Mouse (Mus musculus) neural tube, embryonic 10.5 days (tissue): ENCODE measurements around the gene Cnot6.

Source experiments
- DNase-seq: peaks from one replicate; pipeline ENCODE4 v3.0.0-alpha.2; 2017; ENCODE audit warnings: low spot score; ENCODE audit errors: extremely low spot score

Cnot6 gene

GRCm38 (mm10) chr11:49712555-49713335 lies at the start of gene Cnot6:
TSS of gene Cnot6 (minus strand) at chr11:49712723.
- DNase-seq = peak; percentile 99

DNA sequence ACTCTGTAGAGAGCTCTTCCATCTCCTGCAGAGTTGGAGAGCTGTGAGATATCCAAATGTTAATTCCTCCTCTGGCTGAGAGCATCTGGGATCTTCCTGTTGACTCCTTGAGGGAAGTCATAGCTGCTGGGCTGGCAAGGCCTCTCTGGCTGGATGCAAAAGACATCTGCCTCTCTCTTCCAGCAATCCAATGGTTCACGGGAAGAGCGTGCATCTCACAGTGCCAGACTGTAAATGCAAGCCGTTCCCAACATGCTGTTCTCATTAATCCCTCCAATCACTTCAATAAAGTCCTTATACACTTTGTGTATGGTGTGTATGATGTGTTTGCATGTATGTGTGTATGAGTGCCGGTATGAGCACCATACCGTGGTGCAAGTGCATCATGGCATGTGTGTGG lies 48.6 kb upstream of the Cnot6 start:
- DNase-seq = no peak

GRCm38 (mm10) chr11:49758096-49758495 lies 45.6 kb upstream of the Cnot6 start:
- DNase-seq = no peak

- peak; percentile 15 for DNase-seq
These were observed 42.6 kb upstream of the Cnot6 start for GRCm38 (mm10) chr11:49754958-49755665.

DNA sequence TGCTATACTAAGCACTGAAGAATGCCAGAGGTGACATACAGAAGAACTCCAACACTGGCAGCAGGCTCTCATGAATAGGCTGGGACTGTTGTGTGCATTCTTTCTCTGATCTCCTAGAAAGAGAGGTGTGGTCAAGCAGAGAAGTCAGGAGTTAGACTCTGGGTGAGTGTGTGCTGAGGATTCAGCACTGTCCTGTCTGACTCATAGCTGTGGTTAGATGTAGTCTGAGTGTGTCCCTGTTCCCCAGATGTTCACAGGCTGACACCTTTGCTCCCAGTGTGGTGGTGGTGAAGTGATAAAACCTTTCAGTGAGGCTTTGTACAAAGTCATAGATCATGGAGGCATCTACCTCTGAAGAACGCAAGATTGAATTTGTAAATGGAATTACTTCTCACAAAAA lies 34.2 kb upstream of the Cnot6 start:
- DNase-seq = no peak

GRCm38 (mm10) chr11:49745839-49746238 lies 33.3 kb upstream of the Cnot6 start:
- no peak for DNase-seq

- no peak for DNase-seq
These were observed 32.5 kb upstream of the Cnot6 start for GRCm38 (mm10) chr11:49744981-49745380.

GRCm38 (mm10) chr11:49743634-49744033 lies 31.1 kb upstream of the Cnot6 start:
- DNase-seq = no peak

GRCm38 (mm10) chr11:49742248-49742647 lies 29.7 kb upstream of the Cnot6 start:
- no peak for DNase-seq

DNA sequence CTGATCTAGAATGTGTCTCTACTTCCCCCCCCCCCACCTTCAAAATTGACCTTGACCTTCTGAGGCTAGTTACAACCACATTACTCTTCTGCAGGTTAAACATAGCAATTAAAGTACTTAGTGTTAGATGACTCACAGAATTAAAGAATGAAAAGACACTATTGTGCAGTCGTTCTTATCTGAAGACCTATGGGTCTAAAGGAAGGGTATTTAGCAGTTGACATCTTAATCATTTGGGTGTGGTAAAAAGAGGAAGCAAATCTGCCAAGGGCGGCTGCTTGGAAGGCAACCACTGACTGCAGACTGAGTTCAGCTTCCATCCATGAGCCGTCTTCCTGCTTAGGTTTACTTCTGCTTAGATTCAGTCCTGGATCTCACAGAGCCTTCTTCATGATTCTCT lies 27.3 kb upstream of the Cnot6 start:
- no peak for DNase-seq

- DNase-seq = no peak
These were observed 26.3 kb upstream of the Cnot6 start for GRCm38 (mm10) chr11:49738659-49739406.

DNA sequence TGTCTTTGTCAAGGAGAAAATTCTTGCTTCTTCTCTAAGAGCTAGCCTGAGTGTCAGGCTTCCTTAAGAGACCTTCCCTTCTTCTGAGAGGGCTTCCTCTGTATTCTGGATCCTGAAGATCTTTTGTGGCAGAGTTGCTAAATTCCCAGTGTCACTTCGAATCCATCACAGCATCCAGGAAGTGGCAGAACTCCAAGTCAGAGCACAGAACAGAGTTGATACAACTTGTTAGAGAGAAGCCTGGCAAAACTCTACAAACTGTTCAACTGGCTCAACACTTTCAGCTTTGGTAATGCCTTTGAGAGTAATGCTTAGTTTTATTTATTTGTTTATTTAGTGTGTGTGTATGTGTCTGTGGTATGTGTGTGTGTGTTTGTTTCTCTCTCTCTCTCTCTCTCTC lies 25.1 kb upstream of the Cnot6 start:
- no peak for DNase-seq

DNA sequence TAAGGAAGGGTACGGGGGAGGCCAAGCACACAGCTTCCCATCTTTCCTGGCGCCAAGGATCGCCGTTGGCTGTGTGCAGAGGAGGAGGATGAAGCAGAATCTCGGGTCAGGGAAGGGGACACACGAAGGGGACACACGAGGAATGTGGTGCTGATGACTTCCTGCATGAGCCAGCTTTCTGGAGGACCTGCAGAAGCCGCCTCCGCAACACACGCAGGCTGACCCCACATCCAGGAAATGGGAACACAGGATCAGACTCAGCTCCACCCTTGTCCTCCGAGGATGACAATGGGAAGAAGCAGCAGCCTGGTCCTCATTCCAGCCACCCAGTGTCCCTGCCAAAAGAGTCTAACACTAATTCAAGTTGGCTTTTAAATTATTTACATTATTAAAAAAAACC lies 22.2 kb upstream of the Cnot6 start:
- DNase-seq = no peak

DNA sequence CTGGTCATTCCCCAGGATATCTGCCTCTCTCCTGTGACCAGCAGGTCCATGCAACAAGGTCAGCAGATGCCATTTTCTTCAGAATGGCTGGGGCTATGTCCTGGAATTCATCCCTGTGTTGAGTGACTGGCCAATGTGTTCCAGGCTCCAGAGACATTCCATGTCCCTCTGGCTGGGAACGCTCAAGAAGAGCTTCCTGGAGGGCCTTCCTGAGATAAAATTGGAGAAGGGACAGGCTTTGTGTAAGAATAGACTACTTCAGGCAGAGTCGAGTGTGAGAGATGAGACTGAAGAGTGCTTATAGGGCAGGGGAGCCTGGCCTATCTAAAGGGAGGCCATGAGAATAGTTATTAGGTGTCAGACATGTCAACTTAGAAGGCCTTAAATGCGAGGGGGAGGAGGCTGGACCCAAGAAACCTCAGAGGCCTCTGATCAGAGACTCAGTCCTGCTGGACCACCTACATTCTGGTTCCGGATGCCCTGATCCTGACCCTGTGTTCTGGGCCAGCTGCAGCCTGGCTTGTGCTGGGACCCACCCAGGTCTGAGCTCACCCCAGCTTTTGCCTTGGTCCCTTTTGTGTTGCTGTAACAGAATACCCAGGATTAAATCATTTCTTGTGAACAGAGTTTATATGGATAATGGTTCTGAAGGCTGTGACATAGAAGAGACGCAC lies 17.9 kb upstream of the Cnot6 start:
- DNase-seq = no peak

- peak; percentile 37 for DNase-seq
These were observed 15.4 kb upstream of the Cnot6 start for GRCm38 (mm10) chr11:49727877-49728276.

GRCm38 (mm10) chr11:49726800-49727199 lies 14.3 kb upstream of the Cnot6 start:
- DNase-seq = no peak

DNA sequence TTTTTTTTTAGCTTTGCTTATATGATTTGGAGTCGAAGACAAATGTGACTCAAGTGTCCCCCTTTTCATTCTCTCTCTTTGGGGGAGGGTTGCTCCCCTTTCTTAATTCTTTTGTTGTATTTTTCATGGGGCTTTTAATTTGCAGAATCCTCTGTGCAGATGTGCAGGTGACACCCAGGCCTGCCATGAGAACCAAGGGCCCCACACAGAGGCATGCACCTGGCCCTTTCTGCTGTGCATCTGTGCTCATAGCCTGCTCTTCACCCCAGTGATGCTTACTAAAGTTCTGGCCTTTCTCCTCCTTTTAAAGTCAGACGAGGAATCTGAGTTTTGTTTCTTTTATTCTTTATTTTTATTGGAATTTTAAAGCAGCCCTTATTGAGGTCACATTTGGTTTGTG lies 12.2 kb upstream of the Cnot6 start:
- DNase-seq = no peak

- DNase-seq = no peak
These were observed 10.8 kb upstream of the Cnot6 start for GRCm38 (mm10) chr11:49723281-49723680.

GRCm38 (mm10) chr11:49722692-49723091 lies 10.2 kb upstream of the Cnot6 start:
- no peak for DNase-seq

DNA sequence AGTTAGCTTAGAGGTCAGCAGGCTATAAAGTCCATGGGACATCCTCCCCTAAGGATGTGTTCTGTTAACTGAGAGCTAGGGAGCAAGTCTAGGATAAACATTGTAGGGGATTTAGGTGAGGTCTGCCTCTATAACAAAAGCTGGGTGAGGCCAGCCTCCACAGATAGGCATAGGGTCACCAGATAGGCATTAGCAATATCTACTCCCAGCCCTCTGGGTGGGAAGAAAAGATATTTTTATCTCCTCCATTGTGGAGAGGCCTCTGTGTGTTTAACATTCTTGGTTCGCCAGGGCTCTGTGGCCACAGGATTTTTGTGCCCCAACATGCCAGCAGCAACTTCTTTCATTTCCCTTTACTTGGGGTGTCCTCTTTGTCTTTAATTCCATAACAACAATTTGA lies 8.8 kb upstream of the Cnot6 start:
- DNase-seq = no peak

DNA sequence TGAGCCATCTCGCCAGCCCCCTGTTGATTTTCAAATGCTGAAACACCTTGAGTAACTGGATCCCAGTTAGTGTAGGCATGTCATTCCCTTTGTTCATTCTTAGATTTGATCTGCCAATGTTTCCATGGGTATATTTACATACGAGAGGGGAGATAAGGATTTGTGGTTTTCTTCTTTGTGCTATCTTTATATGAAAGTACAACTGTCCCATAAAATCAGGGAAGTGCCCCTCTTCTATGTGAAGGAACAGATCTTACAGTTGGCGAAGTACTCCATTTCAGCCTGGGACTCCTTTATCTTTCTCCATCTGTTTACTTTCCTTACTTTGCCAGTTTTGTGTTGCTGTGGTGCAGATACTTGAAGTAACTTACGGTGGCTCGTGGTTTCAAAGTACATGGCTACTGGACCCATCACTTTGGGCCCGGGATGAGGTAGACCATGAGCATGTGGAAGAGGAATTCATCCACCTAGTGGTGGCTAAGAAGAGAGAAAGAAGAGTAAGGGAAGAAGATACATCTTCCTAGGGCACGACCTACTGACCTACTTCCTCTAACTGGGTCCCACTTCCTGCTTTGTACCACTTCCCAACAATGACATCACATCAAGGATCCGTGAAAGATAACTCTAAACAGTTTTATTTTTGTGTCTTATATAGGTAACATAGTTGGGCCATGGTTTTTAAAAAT lies 7.1 kb upstream of the Cnot6 start:
- DNase-seq = no peak
